In genomic region chr7:80238542-80238941, GRCm38 (mm10) we compare ENCODE assay signal across 20 mouse cellular contexts. TPM values are rescaled to one million over a fixed set of nuclear protein-coding genes. Genes with fewer than 3 reads are reported as not detected.
"Had no signal": no experiment of that assay in that cellular context is flagged by ENCODE, and none has a peak within 500 bp of the region (broad histone marks: within the 10 kb centered on the region; RNA-seq: fewer than 3 reads in every experiment).

No protein-coding gene starts in this region.

- H3K9ac ChIP-seq: liver, postnatal 0 days; lung, embryonic 15.5 days; midbrain, embryonic 13.5 days; neural tube, embryonic 13.5 days; neural tube, embryonic 15.5 days had no signal

- H3K27ac ChIP-seq: lung, embryonic 15.5 days; macrophage; midbrain, embryonic 13.5 days; neural tube, embryonic 13.5 days; neural tube, embryonic 15.5 days had no signal

- H3K27me3 ChIP-seq: lung, embryonic 15.5 days; megakaryocyte, embryonic 14.5 days; midbrain, embryonic 13.5 days; neural tube, embryonic 13.5 days; neural tube, embryonic 15.5 days had no signal

- H3K9me3 ChIP-seq: lung, embryonic 15.5 days; megakaryocyte, embryonic 14.5 days; midbrain, embryonic 13.5 days; neural tube, embryonic 13.5 days; neural tube, embryonic 15.5 days had no signal

- H3K4me3 ChIP-seq: lung, embryonic 15.5 days; megakaryocyte, embryonic 14.5 days; midbrain, embryonic 13.5 days; myocyte; neural tube, embryonic 13.5 days; neural tube, embryonic 15.5 days had no signal

- DNase-seq: liver, postnatal 0 days; lung, adult 2 months; lung, postnatal 14 days; lung, postnatal 36 days; retina, postnatal 1 day; right cerebral cortex, adult 18-20 months; right cerebral cortex, postnatal 25 days; right cerebral cortex, postnatal 4 days; spleen, adult 18-20 months; thymus, adult 18-20 months; thymus, postnatal 14 days; thymus, postnatal 36 days had no signal

RNA-seq across cellular contexts. Expression of gene Ttll13, which starts 7.6 kb away (rescaled TPM):
- total RNA-seq: megakaryocyte progenitor cell, adult 5-6 weeks had no signal
